Comparison of ENCODE assay signal across 10 mouse cellular contexts in the genomic region with DNA sequence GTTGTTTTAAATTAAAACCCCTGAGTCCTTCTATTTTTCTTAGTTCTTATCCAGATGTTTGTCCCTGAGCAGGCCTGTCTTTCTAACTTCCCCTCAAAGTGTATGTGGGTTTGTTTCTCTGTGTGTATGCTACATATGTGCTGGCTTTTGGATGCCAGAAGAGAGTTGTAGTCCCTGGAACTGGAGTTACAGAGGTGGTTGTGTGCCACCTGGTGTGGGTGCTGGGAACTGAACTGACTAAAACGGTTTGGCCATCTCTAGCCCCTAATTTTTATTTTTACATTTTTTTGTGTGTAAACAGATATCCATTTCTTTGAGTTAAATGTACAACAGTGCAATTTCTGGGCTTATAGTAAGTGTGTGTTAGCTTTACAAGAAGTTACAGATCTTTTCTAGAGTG. TPM values are rescaled to one million over a fixed set of nuclear protein-coding genes. Genes with fewer than 3 reads are reported as not detected.
DNase-seq lines count a peak whose midpoint lies in the region; ATAC-seq lines count a peak whose summit lies in the region.
"Had no signal": no experiment of that assay in that cellular context is flagged by ENCODE, and none has a peak within 500 bp of the region (broad histone marks: within the 10 kb centered on the region; RNA-seq: fewer than 3 reads in every experiment).

No protein-coding gene starts in this region.

- H3K9me3 ChIP-seq in midbrain, embryonic 10.5 days (replicated peaks): no peaks in the 10 kb centered on the region
- H3K9me3 ChIP-seq in midbrain, embryonic 11.5 days (ENCODE audit: control insufficient read depth, low read length): no peaks in the 10 kb centered on the region
- H3K9me3 ChIP-seq in forebrain, embryonic 14.5 days (replicated peaks; ENCODE audit: control insufficient read depth, low read length): no peaks in the 10 kb centered on the region
- no peaks in the 10 kb centered on the region for H3K9me3 ChIP-seq in midbrain, embryonic 13.5 days
- H3K9me3 ChIP-seq: G1E; liver, embryonic 15.5 days had no signal

- peak overlapping the region; percentile 72 for H3K27ac ChIP-seq in midbrain, embryonic 10.5 days (replicated peaks)
- H3K27ac ChIP-seq in midbrain, embryonic 11.5 days (ENCODE audit: low read depth, low read length): no peak overlapping the region
- H3K27ac ChIP-seq in forebrain, embryonic 14.5 days (ENCODE audit: low read depth, low read length): no peak overlapping the region
- H3K27ac ChIP-seq in midbrain, embryonic 13.5 days: peak overlapping the region; percentile 64; the same call in 1 of the 2 replicates
- H3K27ac ChIP-seq: liver, embryonic 15.5 days had no signal

- no peak for ATAC-seq in midbrain, embryonic 11.5 days (ENCODE audit: low FRiP score)
- ATAC-seq in forebrain, embryonic 14.5 days: no peak
- no peak for ATAC-seq in midbrain, embryonic 13.5 days

- H3K27me3 ChIP-seq in midbrain, embryonic 10.5 days (ENCODE audit: low read depth, poor library complexity, severe bottlenecking): peaks cover 53% of the 10 kb centered on the region
- H3K27me3 ChIP-seq in midbrain, embryonic 11.5 days (ENCODE audit: control insufficient read depth, insufficient read depth, low read length): no peaks in the 10 kb centered on the region
- H3K27me3 ChIP-seq in forebrain, embryonic 14.5 days (replicated peaks; ENCODE audit: control insufficient read depth, insufficient read depth, low read length): no peaks in the 10 kb centered on the region
- H3K27me3 ChIP-seq in midbrain, embryonic 13.5 days: no peaks in the 10 kb centered on the region; the same call in 1 of the 2 replicates

- peaks cover 25% of the 10 kb centered on the region for H3K4me1 ChIP-seq in midbrain, embryonic 10.5 days
- peaks cover 12% of the 10 kb centered on the region for H3K4me1 ChIP-seq in midbrain, embryonic 11.5 days (ENCODE audit: control insufficient read depth, insufficient read depth, low read length)
- H3K4me1 ChIP-seq in forebrain, embryonic 14.5 days (ENCODE audit: control insufficient read depth, insufficient read depth, low read length): peaks cover 2% of the 10 kb centered on the region; the same call in 1 of the 2 replicates
- peaks cover 14% of the 10 kb centered on the region for H3K4me1 ChIP-seq in midbrain, embryonic 13.5 days (replicated peaks)

- WGBS in midbrain, embryonic 10.5 days: 21% methylated on average over 1 of the region's 1 CpGs
- WGBS in midbrain, embryonic 11.5 days: 7% methylated on average over 1 of the region's 1 CpGs
- WGBS in forebrain, embryonic 14.5 days: 16% methylated on average over 1 of the region's 1 CpGs
- WGBS in midbrain, embryonic 13.5 days: 7% methylated on average over 1 of the region's 1 CpGs

- peaks cover 4% of the 10 kb centered on the region for H3K36me3 ChIP-seq in midbrain, embryonic 10.5 days
- H3K36me3 ChIP-seq in midbrain, embryonic 11.5 days (ENCODE audit: control insufficient read depth, insufficient read depth, low read length): no peaks in the 10 kb centered on the region
- H3K36me3 ChIP-seq in forebrain, embryonic 14.5 days (ENCODE audit: control insufficient read depth, insufficient read depth, low read length): peaks cover 3% of the 10 kb centered on the region; the same call in 1 of the 2 replicates
- H3K36me3 ChIP-seq in midbrain, embryonic 13.5 days: 0 out of 2 replicates have a peak, but pooled peaks cover under 1% of the 10 kb centered on the region
- H3K36me3 ChIP-seq: G1E; liver, embryonic 15.5 days had no signal

- no peak overlapping the region for H3K4me2 ChIP-seq in midbrain, embryonic 11.5 days
- no peak overlapping the region for H3K4me2 ChIP-seq in forebrain, embryonic 14.5 days (ENCODE audit: low read length)
- no peak overlapping the region for H3K4me2 ChIP-seq in midbrain, embryonic 13.5 days (replicated peaks)
- H3K4me2 ChIP-seq: liver, embryonic 15.5 days had no signal

- peak; percentile 56 to 59 for DNase-seq in cerebellum, postnatal 10 days
- no peak for DNase-seq in cerebellum, adult 9-10 months
- no peak for DNase-seq in midbrain, embryonic 10.5 days (ENCODE audit: low spot score)
- DNase-seq in midbrain, embryonic 11.5 days (ENCODE audit: low spot score, missing footprints): no peak
- DNase-seq in forebrain, embryonic 14.5 days (ENCODE audit: low spot score): peak; percentile 68
- no peak for DNase-seq in layer of hippocampus, adult 11-12 months (ENCODE audit: low spot score)
- DNase-seq in right cerebral cortex, postnatal 4 days: no peak

- no peak overlapping the region for H3K9ac ChIP-seq in midbrain, embryonic 11.5 days (ENCODE audit: low read length)
- no peak overlapping the region for H3K9ac ChIP-seq in forebrain, embryonic 14.5 days (ENCODE audit: low read length)
- H3K9ac ChIP-seq in midbrain, embryonic 13.5 days (replicated peaks): no peak overlapping the region
- H3K9ac ChIP-seq: liver, embryonic 15.5 days had no signal

- H3K4me3 ChIP-seq in midbrain, embryonic 10.5 days: no peak overlapping the region
- no peak overlapping the region for H3K4me3 ChIP-seq in midbrain, embryonic 11.5 days (ENCODE audit: low read depth, low read length)
- no peak overlapping the region for H3K4me3 ChIP-seq in forebrain, embryonic 14.5 days (ENCODE audit: low read depth, low read length)
- H3K4me3 ChIP-seq in midbrain, embryonic 13.5 days (replicated peaks): no peak overlapping the region
- H3K4me3 ChIP-seq: liver, embryonic 15.5 days had no signal

RNA-seq across cellular contexts. Expression of a gene that starts 3.0 kb away (rescaled TPM):
- polyA plus RNA-seq in midbrain, embryonic 10.5 days (2016; fragmentation: Nextera tagmentation; extraction: Ambion mirVana): 567 and 665 TPM in 2 replicates
- 738 and 790 TPM in 2 replicates for polyA plus RNA-seq in midbrain, embryonic 11.5 days (2014; fragmentation: Nextera tagmentation; extraction: Ambion mirVana)
- 1,111 and 1,161 TPM in 2 replicates for polyA plus RNA-seq in forebrain, embryonic 14.5 days (2014; fragmentation: Nextera tagmentation; extraction: Ambion mirVana)
- polyA plus RNA-seq in midbrain, embryonic 13.5 days (2015; fragmentation: Nextera tagmentation; extraction: Ambion mirVana): 1,114 and 1,161 TPM in 2 replicates

Comparison
In these comparisons a context has a peak if more than half of its experiments do, and no peak if none do; other contexts are left out.
1. DNase-seq: peak in cerebellum, postnatal 10 days (2 of 2) and forebrain, embryonic 14.5 days (single experiment); none in cerebellum, adult 9-10 months (single experiment), midbrain, embryonic 10.5 days (single experiment), midbrain, embryonic 11.5 days (single experiment), layer of hippocampus, adult 11-12 months (single experiment) and right cerebral cortex, postnatal 4 days (single experiment).
2. H3K27ac ChIP-seq: peak in midbrain, embryonic 10.5 days (single experiment) and midbrain, embryonic 13.5 days (single experiment); none in midbrain, embryonic 11.5 days (single experiment) and forebrain, embryonic 14.5 days (single experiment).